Mouse (Mus musculus) T-helper 1 cell (primary cell): ENCODE measurements around the gene AU040320.

ENCODE experiments used
- in situ Hi-C: fragments of 300-600 bp; cut with MboI, MseI; formaldehyde crosslinking; loops from one replicate; pipeline ENCODE4 v1.15.1; 2025; ENCODE audit warnings: high pct_unique_total_duplicates

AU040320 gene

GRCm38 (mm10) chr4:126781871-126782270 is 28.5 kb downstream of the AU040320 start:
- in situ Hi-C loops, result no loop called here

DNA sequence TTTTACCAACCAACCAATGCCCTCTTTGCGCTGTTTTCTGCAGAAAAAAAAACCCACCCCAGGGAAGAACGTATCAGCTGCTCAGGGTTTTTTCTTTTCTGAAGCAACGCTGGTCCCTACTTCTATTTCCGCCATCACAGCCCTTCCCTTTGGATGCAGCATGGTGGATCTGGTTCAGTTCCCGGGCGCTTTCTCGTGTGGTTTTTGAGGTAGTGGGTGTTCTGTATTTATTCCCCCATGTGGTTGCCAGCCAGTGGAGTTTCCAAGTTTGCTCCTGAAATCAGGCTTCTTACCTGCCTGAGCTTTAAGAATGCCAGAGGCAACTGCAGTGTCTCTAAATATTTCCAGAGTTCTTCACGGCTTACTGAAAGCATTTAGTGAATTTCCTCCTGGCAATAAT is 29.2 kb downstream of the AU040320 start:
- in situ Hi-C loops, result no loop called here

DNA sequence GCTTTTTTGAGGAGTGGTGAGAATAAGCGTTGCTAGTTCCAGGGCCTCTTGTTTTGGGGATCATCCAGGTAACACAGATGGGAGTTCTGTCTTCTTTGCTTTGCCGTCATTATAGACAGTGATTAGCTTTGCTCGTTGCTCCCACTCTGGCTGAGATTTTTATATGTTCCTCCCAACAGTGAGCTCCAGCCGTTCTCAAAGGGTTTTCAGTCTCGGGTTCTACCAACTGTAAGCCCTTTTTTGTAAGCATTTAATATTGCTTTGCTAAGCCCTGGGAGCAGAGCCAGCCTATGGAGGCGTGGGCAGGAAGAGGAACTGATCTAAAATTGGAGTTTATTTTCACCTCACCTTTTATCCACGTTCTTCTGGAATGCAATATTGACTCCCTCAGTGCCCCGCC is 29.7 kb downstream of the AU040320 start:
- in situ Hi-C loops, result no loop called here

GRCm38 (mm10) chr4:126792341-126793102 is 39.2 kb downstream of the AU040320 start:
- in situ Hi-C loops, result no loop called here

DNA sequence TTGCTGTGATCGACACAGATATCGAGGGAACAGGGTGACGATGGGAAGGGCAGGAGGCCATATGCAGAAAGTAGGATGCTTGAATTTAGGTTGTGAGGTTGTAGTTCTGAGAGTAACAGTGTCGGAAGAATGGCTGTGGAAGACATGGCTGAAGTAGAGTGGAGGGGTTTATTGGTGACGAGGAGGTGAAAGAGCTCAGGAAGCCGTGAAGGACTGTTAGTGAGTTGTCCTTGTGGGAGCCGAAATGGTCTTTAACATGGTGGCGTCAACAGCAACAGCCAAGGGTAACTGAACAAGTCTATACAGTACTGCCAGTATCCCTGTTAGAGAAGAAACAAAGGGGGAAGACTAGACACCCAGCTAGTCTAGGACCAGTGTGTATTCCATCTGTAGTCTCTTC is 48.8 kb downstream of the AU040320 start:
- in situ Hi-C loops, result no loop called here

DNA sequence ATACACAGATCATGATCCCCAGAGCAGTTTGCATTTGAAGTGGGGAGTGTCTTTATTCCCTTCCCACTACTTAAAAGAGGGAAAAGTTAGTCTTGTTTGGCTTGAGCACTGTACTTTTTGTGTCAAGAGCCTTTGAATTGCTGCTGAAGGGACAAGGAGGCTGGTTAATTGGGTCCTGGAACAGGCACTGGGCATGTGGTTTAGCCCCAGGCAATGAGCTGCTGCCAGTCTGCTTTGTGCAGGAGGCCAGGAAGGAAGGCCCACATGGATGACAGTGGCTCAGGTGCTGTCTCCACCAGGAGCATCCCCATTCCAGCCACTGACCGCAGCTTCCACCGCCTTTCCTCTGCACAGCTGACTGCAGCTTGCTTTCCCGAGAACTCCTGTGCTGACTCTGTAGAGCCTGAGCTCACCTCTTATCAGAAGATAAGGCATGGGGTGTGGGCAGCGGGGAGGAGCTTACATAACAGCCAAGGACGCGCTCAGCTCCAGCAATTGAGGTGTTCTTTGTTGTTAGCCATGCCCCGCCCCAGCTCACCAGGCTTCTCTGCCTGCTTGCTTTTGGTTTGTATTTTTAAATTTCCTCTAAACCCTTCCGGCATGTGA is 50.0 kb downstream of the AU040320 start:
- in situ Hi-C loops, result no loop called here

DNA sequence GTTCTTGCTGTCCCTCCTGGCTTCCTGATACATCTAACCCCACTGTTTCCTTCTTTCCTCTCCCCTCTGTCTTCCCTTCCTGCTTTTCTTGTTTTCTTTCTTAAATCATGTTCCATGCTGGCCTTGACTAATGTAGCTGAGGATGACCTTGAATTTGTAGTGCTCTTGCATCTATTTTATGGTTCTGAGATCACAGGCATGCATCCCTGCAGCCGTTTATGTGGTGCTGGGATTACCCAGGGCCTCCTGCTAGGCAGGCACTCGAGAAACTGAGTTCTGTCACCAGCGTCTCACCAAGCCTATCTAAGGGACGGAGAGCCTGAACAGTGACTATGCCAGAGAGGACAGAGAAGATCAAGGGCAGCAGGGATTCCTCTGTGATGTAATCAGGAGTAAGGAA is 52.4 kb downstream of the AU040320 start:
- in situ Hi-C loops, result no loop called here

- in situ Hi-C loops, result no loop called here
These were observed 53.5 kb downstream of the AU040320 start for GRCm38 (mm10) chr4:126806692-126807427.

DNA sequence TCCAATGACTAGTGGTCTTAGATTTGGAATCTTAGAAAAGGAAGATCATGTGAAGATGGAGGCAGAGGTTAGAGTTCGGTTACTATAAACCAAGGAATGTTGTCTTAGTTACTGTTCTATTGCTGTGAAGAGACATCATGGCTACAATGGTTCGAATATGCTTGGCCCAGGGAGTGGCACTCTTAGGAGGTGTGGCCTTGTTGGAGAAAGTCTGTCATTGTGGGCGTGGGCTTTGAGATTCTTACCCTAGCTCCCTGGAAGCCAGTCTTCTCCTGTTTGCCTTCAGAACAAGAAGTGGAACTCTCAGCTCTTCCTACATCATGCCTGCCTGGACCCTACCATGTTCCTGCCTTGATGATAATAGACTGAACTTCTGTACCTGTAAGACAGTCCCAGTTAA is 57.2 kb downstream of the AU040320 start:
- in situ Hi-C loops, result no loop called here

GRCm38 (mm10) chr4:126813212-126813611 is 59.9 kb downstream of the AU040320 start:
- in situ Hi-C loops, result no loop called here

DNA sequence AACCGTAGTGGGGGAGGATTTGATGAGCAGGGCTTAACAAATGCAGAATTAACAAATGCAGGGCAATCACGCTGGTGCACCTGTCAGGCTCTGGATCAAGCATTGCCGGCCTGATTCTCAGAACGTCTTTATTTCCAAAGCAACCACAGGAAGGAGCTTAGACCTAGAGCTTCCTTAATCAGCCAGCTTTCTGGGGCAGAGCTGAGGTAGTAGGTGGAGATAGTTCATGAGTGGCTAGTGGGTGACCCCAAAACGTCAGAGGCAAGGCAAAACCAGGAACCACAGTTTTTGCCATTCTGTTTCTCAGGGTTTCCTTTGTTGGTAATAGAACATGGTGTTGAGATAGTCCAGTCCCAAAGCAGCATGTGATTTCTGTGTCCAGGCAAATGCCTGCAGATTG is 61.5 kb downstream of the AU040320 start:
- in situ Hi-C loops, result no loop called here

DNA sequence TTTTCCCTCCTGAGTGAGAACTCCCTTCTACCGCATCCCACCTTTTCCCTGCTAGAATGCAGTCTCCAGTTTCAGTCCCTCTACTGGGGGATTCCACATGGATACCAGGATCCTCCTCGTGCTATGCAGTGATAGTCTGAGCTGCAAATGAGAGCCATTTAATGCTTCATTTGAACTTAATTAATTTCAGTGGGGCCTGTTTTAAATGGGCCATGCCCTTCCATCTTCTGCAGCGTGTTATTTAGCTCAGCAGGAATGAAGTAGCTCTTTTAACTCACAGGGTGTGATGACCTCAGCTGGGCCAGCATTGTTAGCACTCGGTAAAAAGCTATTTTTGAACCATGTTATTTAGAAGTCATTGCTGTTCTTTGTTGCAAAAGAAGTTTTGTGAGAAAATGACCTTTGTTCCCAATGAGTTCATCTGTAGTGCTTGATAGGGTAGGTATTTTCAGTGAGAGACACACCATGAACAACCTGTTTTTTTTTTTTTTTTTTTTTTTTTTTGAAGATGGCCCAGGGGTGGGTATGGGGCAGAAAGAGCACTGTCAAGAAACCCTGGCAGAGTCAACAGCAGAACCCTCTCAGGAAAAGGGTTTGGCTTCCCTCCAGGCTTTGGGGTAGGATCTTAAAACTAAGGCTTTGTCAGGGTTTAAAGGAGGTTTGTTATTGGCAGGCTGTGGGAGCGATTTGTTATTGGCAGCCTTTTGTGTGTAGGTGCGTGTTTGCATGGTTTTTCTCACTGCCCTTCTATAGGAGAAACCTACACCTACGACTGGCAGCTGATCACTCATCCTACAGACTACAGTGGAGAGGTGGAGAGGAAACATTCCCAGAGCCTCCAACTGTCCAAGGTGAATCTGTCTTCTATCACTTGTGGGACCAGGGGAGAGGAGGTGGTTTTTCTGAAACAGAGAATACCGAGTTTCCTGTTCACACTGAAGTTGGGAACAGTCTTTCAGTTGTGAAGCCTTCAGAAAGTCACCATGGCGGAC is 69.8 kb downstream of the AU040320 start:
- in situ Hi-C loops, result no loop called here

DNA sequence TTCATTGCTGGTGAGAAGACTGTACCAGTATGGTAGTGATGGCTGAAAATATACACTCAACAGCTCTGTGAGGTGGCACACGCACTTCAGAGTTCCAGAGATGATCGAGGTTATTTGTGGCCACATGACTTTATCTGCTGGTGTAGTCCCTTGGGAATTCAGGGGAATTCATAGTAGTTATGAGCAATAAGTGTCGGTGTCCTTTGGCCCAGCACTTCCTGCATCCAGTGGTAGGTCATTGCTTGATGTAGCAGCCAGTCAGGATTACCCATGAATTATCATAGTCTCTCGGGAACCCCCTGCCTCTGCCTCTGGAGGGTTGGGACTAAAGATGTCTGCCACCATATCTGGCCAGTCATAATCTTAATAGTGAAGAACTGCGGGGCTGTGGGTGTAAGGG is 70.6 kb downstream of the AU040320 start:
- in situ Hi-C loops, result no loop called here

GRCm38 (mm10) chr4:126831122-126831521 is 77.8 kb downstream of the AU040320 start:
- in situ Hi-C loops, result no loop called here

- in situ Hi-C loops, result loop anchor here (5.0 kb wide), 1 partner anchor 51 kb away; no protein-coding TSS in a partner anchor
These were observed 85.5 kb downstream of the AU040320 start for GRCm38 (mm10) chr4:126838799-126839198.

GRCm38 (mm10) chr4:126839873-126840272 is 86.5 kb downstream of the AU040320 start:
- in situ Hi-C loops, result loop anchor here (5.0 kb wide), 1 partner anchor 53 kb away; no protein-coding TSS in a partner anchor

DNA sequence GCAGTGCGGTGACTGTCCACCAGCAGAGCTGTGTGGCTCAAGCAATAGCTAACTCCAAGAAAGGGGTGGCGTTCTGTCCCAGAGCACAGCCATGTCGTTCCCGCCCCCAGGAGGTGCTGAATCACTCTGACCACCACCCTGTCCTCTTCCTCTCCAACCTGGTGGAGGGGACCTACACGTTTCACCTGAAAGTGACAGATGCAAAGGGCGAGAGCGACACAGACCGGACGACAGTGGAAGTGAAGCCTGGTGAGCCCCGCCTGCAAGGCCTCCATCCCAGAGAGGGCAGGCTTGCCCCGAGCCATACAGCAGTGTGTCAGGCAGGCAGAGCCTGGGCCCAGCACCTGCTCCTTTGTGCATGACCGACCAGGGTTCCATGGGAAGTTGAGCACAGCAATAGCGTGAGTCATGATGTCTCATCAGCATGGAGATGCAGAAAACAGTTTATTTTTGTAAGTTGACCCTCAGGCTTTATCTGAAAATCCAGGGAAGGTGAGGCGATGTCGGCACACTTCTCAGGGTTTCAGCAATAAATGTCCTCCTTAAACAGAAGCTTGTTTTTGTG is 87.7 kb downstream of the AU040320 start:
- in situ Hi-C loops, result no loop called here

- in situ Hi-C loops, result no loop called here
These were observed 89.6 kb downstream of the AU040320 start for GRCm38 (mm10) chr4:126842911-126843310.

GRCm38 (mm10) chr4:126845664-126846063 is 92.3 kb downstream of the AU040320 start:
- in situ Hi-C loops, result no loop called here

- in situ Hi-C loops, result no loop called here
These were observed 93.6 kb downstream of the AU040320 start for GRCm38 (mm10) chr4:126846971-126847370.
